Mouse (Mus musculus) embryonic facial prominence, embryonic 10.5 days (tissue): Measurements from ENCODE around the gene Gm17428. TPM values are rescaled to one million over a fixed set of nuclear protein-coding genes. Genes with fewer than 3 reads are reported as not detected.
"Not testable (repeated sequence)": the region's sequence is repeated elsewhere in the genome, so short reads cannot be mapped to it uniquely, and the experiment has no call there.

Experiments
- DNase-seq: peaks from one replicate; pipeline ENCODE4 v3.0.0-alpha.2; 2017; ENCODE audit warnings: low spot score
- H3K27ac ChIP-seq: fragments of 300-500 bp; sonication (generic); replicated peaks from 2 replicates; pipeline ENCODE4 v1.5.1; 2016; ENCODE audit warnings: mild to moderate bottlenecking
- H3K27me3 ChIP-seq: fragments of 300-500 bp; sonication (generic); replicated peaks from 2 replicates; pipeline ENCODE4 v1.6.1; 2016; ENCODE audit warnings: low read depth, mild to moderate bottlenecking; ENCODE audit not compliant: poor library complexity, severe bottlenecking
- H3K36me3 ChIP-seq: fragments of 300-500 bp; sonication (generic); replicated peaks from 2 replicates; pipeline ENCODE4 v1.6.1; 2016; ENCODE audit warnings: mild to moderate bottlenecking, moderate library complexity
- H3K4me1 ChIP-seq: fragments of 300-500 bp; sonication (generic); 2 replicates; pipeline ENCODE4 v1.6.1; 2016
- H3K4me3 ChIP-seq: fragments of 300-500 bp; sonication (generic); 2 replicates; pipeline ENCODE4 v1.5.1; 2016; ENCODE audit warnings: mild to moderate bottlenecking, moderate library complexity
- H3K9me3 ChIP-seq: fragments of 300-500 bp; sonication (generic); 2 replicates; pipeline ENCODE4 v1.6.1; 2016; ENCODE audit warnings: mild to moderate bottlenecking
- WGBS: fragments of 180-500 bp; shearing (Covaris S2); methylation state at CpG from one replicate; pipeline ENCODE4 v1.1.7; 2016; 5-methylcytosine and 5-hydroxymethylcytosine counted together
- polyA plus RNA-seq: library from polyadenylated mRNA; unstranded; fragments of >200 nt; fragmentation: Nextera tagmentation; extraction: Ambion mirVana; gene quantifications from 2 replicates; pipeline ENCODE4 v1.2.1, GENCODE M21; 2016

Gene Gm17428
- polyA plus RNA-seq, 1 experiment from 2014 or later = not detected

- H3K4me3 ChIP-seq, H3K4me1 ChIP-seq, H3K27me3 ChIP-seq, DNase-seq, H3K36me3 ChIP-seq, H3K27ac ChIP-seq, H3K9me3 ChIP-seq: not testable (repeated sequence)
- WGBS = 90% methylated on average over 11 of the region's 11 CpGs
These were observed 3.9 kb upstream of the Gm17428 start for GRCm38 (mm10) chr14:54972786-54973185.

DNA sequence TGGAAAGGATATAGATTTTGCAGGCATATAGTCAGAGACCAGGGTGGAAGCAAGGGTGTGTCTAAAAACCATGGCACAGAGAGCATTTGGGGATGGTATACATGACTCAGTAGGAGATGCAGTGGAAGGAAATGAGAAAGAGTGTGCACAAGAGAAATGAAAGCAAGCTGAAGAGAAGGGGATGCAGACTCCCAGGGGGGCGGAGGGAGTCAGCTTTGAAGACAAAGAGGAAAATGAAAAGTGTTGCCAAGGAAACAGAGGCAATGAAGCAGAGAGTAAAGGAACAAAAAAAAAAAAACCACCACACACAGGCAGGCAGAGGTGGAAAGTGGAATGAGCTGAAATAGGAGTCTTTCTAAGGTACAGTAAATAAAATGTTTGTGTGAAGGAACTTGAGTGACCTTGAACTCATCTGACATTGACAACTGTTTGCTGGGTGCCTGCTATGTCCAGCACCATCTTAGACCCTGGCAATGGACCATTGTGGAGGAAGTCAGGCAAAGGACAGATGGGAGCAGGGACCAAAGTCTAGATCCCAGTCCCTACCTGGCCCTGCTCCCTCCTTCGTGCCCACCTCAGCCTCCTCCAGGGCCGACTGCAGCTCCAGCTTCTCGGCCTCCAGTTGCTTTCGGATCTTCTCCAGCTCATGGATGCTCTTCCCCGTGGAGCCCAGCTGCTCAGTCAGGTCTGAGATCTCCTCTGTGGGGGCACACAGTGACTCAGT lies 2.5 kb upstream of the Gm17428 start:
- WGBS = 86% methylated on average over 6 of the region's 6 CpGs
- H3K27ac ChIP-seq = no peak overlapping the region

GRCm38 (mm10) chr14:54978664-54979063 lies 1.9 kb downstream of the Gm17428 start:
- Histone ChIP-seq H3K4me1 (peaks cover 4% of the 10 kb centered on the region; the same call in 1 of the 2 replicates), H3K27ac (no peak overlapping the region), H3K36me3 (no peaks in the 10 kb centered on the region), H3K4me3 (no peak overlapping the region), H3K27me3 (0 out of 2 replicates have a peak, but pooled peaks cover 3% of the 10 kb centered on the region), H3K9me3 (no peaks in the 10 kb centered on the region)
- 86% methylated on average over 8 of the region's 8 CpGs for WGBS
- no peak for DNase-seq

More for the DNA sequence above, 2.5 kb upstream of the Gm17428 start:
- Histone ChIP-seq H3K9me3 (no peaks in the 10 kb centered on the region), H3K4me1 (peaks cover 4% of the 10 kb centered on the region; the same call in 1 of the 2 replicates), H3K27me3 (0 out of 2 replicates have a peak, but pooled peaks cover 3% of the 10 kb centered on the region), H3K36me3 (no peaks in the 10 kb centered on the region), H3K4me3 (no peak overlapping the region)
- DNase-seq = no peak

DNA sequence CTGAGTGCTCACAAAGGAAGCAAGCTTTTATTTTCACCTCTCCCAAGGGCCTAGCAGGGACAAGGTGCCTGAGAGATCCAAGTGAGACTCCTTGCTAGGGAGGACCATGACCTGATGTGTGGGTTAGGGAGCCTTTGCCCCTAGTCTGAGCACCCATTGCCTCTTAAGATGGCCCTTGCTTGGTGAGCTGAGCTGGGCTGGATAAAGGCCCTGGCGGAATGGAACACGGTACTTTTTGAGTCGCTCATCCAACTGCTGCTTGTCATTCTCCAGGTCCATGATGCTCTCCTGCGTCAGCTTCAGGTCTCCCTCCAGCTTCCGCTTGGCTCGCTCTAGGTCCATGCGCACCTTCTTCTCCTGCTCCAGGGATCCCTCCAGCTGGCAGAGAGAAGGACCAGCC lies 5.2 kb downstream of the Gm17428 start:
- Histone ChIP-seq H3K27ac (no peak overlapping the region), H3K4me1 (no peaks in the 10 kb centered on the region), H3K27me3 (no peaks in the 10 kb centered on the region), H3K36me3 (no peaks in the 10 kb centered on the region), H3K4me3 (no peak overlapping the region), H3K9me3 (no peaks in the 10 kb centered on the region)
- no peak for DNase-seq
- 96% methylated on average over 7 of the region's 7 CpGs for WGBS

DNA sequence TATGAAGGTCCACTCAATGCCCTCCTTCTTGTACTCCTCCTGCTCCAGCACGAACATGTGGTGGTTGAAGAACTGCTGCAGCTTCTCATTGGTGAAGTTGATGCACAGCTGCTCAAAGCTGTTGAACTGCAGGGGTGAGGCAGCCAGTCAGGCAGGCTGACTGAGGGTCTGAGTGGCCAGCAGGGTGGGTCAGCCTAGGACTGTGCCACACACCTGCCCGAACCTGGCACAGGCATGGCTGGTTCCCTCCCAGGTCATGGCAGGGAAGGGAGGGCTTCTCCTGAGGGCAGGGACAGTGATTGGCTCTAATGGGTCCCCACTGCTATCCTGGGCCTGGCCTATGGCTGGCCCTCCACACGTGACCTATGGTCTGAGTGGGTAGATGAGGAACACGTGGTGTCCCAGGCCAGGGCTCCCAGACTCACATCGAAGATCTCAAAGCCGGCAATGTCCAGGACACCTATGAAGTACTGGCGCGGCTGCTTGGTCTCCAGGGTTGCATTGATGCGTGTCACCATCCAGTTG lies 11.7 kb downstream of the Gm17428 start:
- not testable (repeated sequence) for H3K9me3 ChIP-seq

DNA sequence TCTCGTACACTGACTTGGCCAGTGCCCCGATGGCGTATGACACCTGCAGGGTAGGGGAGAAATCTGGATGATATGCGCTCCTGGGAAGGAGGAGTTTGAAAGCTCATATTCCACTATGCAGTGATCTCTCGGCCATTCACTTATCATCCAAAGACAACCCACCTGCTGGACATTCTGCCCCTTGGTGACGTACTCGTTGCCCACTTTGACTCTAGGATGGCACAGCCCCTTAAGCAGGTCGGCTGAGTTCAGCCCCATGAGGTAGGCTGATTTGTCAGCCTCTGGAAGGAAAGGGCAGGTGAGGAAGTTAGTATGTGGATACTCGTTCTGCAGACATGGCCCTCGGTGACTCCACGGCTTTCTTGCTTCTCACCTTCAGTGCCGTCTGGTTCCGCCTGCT lies 12.1 kb downstream of the Gm17428 start:
- no peak for DNase-seq
- Histone ChIP-seq H3K4me3 (no peak overlapping the region), H3K27me3 (no peaks in the 10 kb centered on the region), H3K36me3 (no peaks in the 10 kb centered on the region), H3K4me1 (peaks cover 15% of the 10 kb centered on the region), H3K9me3 (no peaks in the 10 kb centered on the region), H3K27ac (no peak overlapping the region)
- WGBS = 92% methylated on average over 13 of the region's 13 CpGs

More for the DNA sequence above, 11.7 kb downstream of the Gm17428 start:
- not testable (repeated sequence) for H3K36me3 ChIP-seq, H3K4me3 ChIP-seq, H3K27ac ChIP-seq, H3K4me1 ChIP-seq, H3K27me3 ChIP-seq, DNase-seq
- WGBS = 93% methylated on average over 9 of the region's 9 CpGs

- Histone ChIP-seq H3K9me3 (no peaks in the 10 kb centered on the region), H3K36me3 (no peaks in the 10 kb centered on the region), H3K4me3 (no peak overlapping the region), H3K27ac (no peak overlapping the region), H3K4me1 (peaks cover 25% of the 10 kb centered on the region), H3K27me3 (no peaks in the 10 kb centered on the region)
- WGBS = 87% methylated on average over 8 of the region's 8 CpGs
- DNase-seq = no peak
These were observed 13.2 kb downstream of the Gm17428 start for GRCm38 (mm10) chr14:54989886-54990441.

- WGBS = 94% methylated on average over 10 of the region's 10 CpGs
- Histone ChIP-seq H3K27ac (no peak overlapping the region), H3K27me3 (no peaks in the 10 kb centered on the region), H3K9me3 (no peaks in the 10 kb centered on the region), H3K4me1 (peaks cover 48% of the 10 kb centered on the region), H3K4me3 (no peak overlapping the region), H3K36me3 (no peaks in the 10 kb centered on the region)
- no peak for DNase-seq
These were observed 15.5 kb downstream of the Gm17428 start for GRCm38 (mm10) chr14:54992196-54992595.

DNA sequence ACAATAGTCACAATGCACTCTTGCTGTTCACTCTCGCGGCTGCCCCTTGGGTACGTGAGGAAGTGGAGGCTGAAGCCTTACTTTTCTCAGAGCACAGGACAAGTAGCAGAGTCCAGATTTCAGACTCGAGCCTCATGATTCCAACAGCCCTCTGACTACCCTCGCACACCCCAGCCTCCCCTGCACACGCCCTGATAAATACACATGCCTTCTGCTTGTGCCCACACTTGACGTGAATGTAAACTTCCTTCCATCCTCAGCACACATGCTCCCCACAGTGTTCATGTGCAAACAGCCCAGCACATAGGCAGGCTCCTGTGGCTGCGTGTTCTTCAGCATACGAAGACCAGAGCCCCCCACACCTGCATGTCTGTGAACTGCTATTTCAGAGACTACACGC lies 16.9 kb downstream of the Gm17428 start:
- WGBS = 64% methylated on average over 10 of the region's 10 CpGs
- Histone ChIP-seq H3K36me3 (no peaks in the 10 kb centered on the region), H3K27ac (peak overlapping the region; percentile 52; the same call in 1 of the 2 replicates), H3K4me3 (no peak overlapping the region), H3K9me3 (no peaks in the 10 kb centered on the region), H3K4me1 (peaks cover 54% of the 10 kb centered on the region), H3K27me3 (no peaks in the 10 kb centered on the region)
- DNase-seq = no peak

DNA sequence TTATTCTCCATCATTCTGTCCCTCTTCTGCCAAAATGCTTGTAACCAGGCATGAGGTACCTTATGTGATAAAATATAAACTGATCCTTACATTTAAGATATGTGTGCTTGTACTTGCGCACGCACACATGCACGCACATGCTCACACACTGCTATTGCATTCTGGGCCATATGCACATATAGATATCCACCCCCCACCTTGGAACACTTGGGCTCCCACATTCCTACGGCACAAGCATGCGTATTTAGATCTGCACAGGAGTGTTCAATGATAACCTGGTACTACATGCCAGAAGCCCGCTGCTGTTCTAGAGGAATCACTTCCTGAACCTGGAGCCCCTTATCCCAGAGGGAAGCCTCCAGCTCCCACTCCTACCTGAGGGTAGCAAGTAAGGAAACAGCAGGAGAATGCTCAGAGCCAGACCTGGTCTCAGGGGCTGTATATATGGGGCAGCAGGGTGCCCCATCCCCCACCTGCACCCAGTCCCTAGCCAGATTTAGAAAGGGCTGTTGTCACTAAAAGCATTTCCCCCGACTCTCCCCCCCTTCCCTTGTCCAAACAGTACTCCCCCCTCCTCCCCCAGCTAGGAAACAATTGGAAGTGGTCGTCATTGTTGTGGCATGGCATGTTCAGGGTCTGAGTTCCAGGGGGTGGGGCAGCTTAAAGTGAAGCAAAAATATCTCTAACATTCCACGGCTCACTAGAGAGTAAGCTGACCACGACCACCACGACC lies 17.6 kb downstream of the Gm17428 start, which contains the start of gene Myh7:
Myh7 (minus strand) TSS at position 491 of the 733 bp plus-strand sequence.
- Histone ChIP-seq H3K4me1 (peaks cover 54% of the 10 kb centered on the region), H3K36me3 (no peaks in the 10 kb centered on the region), H3K27ac (peak within 1 kb of the TSS; percentile 75), H3K4me3 (no peak within 1 kb of the TSS), H3K9me3 (no peaks in the 10 kb centered on the region), H3K27me3 (no peaks in the 10 kb centered on the region)
- 53% methylated on average over 11 of the region's 11 CpGs for WGBS
- DNase-seq = no peak

DNA sequence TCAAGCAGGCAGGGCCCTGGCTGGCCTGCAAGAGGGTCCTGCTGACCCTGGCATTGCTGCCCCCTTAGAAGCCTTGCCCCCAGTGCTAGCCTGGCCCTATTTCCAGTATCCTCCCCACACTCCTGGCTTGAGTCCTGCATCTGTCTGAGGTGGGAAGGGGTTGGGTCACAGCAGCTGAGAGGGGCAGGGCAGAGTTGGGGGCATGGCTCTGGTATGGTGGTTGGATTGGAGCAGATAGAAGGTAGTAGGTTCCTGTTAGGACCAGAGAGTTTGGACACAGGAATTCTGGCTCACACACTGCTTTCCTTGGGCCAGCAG lies 18.1 kb downstream of the Gm17428 start:
- Histone ChIP-seq H3K9me3 (no peaks in the 10 kb centered on the region), H3K36me3 (no peaks in the 10 kb centered on the region), H3K27ac (peak overlapping the region; percentile 75), H3K4me1 (peaks cover 54% of the 10 kb centered on the region), H3K27me3 (no peaks in the 10 kb centered on the region), H3K4me3 (no peak overlapping the region)
- DNase-seq = no peak

GRCm38 (mm10) chr14:54995457-54996138 lies 18.9 kb downstream of the Gm17428 start:
- H3K27ac ChIP-seq = peak overlapping the region; percentile 75
- no peak overlapping the region for H3K4me3 ChIP-seq
- peak; percentile 42 for DNase-seq
- WGBS = 38% methylated on average over 14 of the region's 14 CpGs
- no peaks in the 10 kb centered on the region for H3K36me3 ChIP-seq
- peaks cover 54% of the 10 kb centered on the region for H3K4me1 ChIP-seq
- no peaks in the 10 kb centered on the region for H3K27me3 ChIP-seq
- H3K9me3 ChIP-seq = no peaks in the 10 kb centered on the region
